Mouse (Mus musculus) limb, embryonic 13.5 days (tissue): ENCODE results near the gene Mrpl12. TPM values are rescaled to one million over a fixed set of nuclear protein-coding genes. Genes with fewer than 3 reads are reported as not detected.

ENCODE experiments used
- ATAC-seq: fragments of 200-750 bp; cut with Nextera tagmentation; 2 replicates; pipeline ENCODE4 v1.8.0; 2017; ENCODE audit warnings: low read depth, moderate number of reproducible peaks, moderate TSS enrichment; ENCODE audit not compliant: low FRiP score
- H3K27ac ChIP-seq: fragments of 300-500 bp; sonication (generic); 2 replicates; pipeline ENCODE4 v1.5.1; 2015; ENCODE audit warnings: inconsistent platforms, mild to moderate bottlenecking, moderate library complexity
- H3K27me3 ChIP-seq: fragments of 300-500 bp; sonication (generic); 2 replicates; pipeline ENCODE4 v1.6.1; 2015; ENCODE audit warnings: mild to moderate bottlenecking, inconsistent platforms
- H3K36me3 ChIP-seq: fragments of 300-500 bp; sonication (generic); 2 replicates; pipeline ENCODE4 v1.6.1; 2015; ENCODE audit warnings: inconsistent platforms, mild to moderate bottlenecking, moderate library complexity
- H3K4me1 ChIP-seq: fragments of 300-500 bp; sonication (generic); 2 replicates; pipeline ENCODE4 v1.6.1; 2015; ENCODE audit warnings: inconsistent platforms
- H3K4me2 ChIP-seq: fragments of 300-500 bp; sonication (generic); replicated peaks from 2 replicates; pipeline ENCODE4 v1.6.1; 2015; ENCODE audit warnings: inconsistent platforms, mild to moderate bottlenecking, moderate library complexity
- H3K4me3 ChIP-seq: fragments of 300-500 bp; sonication (generic); 2 replicates; pipeline ENCODE4 v1.5.1; 2015; ENCODE audit warnings: moderate library complexity, mild to moderate bottlenecking, inconsistent platforms
- H3K9ac ChIP-seq: fragments of 300-500 bp; sonication (generic); 2 replicates; pipeline ENCODE4 v1.6.1; 2015; ENCODE audit warnings: mild to moderate bottlenecking, inconsistent platforms
- H3K9me3 ChIP-seq: fragments of 300-500 bp; sonication (generic); 2 replicates; pipeline ENCODE4 v1.6.1; 2016; ENCODE audit warnings: inconsistent platforms
- WGBS: fragments of 180-500 bp; shearing (Covaris S2); methylation state at CpG from one replicate; pipeline ENCODE4 v1.1.7; 2015; 5-methylcytosine and 5-hydroxymethylcytosine counted together
- polyA plus RNA-seq: library from polyadenylated mRNA; unstranded; fragments of >200 nt; fragmentation: Nextera tagmentation; extraction: Ambion mirVana; gene quantifications from 2 replicates; pipeline ENCODE4 v1.2.1, GENCODE M21; 2015

The Mrpl12 gene
- polyA plus RNA-seq, 1 experiment from 2014 or later: 120 TPM

- peaks cover 83% of the 10 kb centered on the region for H3K27me3 ChIP-seq
- H3K9ac ChIP-seq: 0 out of 2 replicates have a peak overlapping the region, but pooled peaks have one; percentile 72
- H3K27ac ChIP-seq: no peak overlapping the region
- no peaks in the 10 kb centered on the region for H3K9me3 ChIP-seq
- H3K4me3 ChIP-seq: peak overlapping the region; percentile 53
- H3K4me2 ChIP-seq: peak overlapping the region; percentile 91
- peaks cover 23% of the 10 kb centered on the region for H3K4me1 ChIP-seq
- no peak for ATAC-seq
- WGBS: 32% methylated on average over 9 of the region's 9 CpGs
- H3K36me3 ChIP-seq: no peaks in the 10 kb centered on the region
Measured at GRCm38 (mm10) chr11:120531646-120532045, 47.2 kb downstream of the Mrpl12 start.

- Histone ChIP-seq H3K36me3 (no peaks in the 10 kb centered on the region), H3K4me3 (no peak overlapping the region), H3K4me1 (peaks cover 33% of the 10 kb centered on the region), H3K9me3 (no peaks in the 10 kb centered on the region), H3K27ac (no peak overlapping the region), H3K27me3 (peaks cover 66% of the 10 kb centered on the region), H3K9ac (no peak overlapping the region), H3K4me2 (no peak overlapping the region)
- ATAC-seq: no peak
- 84% methylated on average over 8 of the region's 8 CpGs for WGBS
Measured at GRCm38 (mm10) chr11:120534093-120534492, 49.7 kb downstream of the Mrpl12 start.

GRCm38 (mm10) chr11:120535145-120535544 lies 50.7 kb downstream of the Mrpl12 start:
- H3K27ac ChIP-seq: no peak overlapping the region
- peaks cover 40% of the 10 kb centered on the region for H3K4me1 ChIP-seq

GRCm38 (mm10) chr11:120535804-120536203 lies 51.4 kb downstream of the Mrpl12 start:
- H3K27me3 ChIP-seq: peaks cover 49% of the 10 kb centered on the region
- no peaks in the 10 kb centered on the region for H3K36me3 ChIP-seq
- no peaks in the 10 kb centered on the region for H3K9me3 ChIP-seq
- H3K9ac ChIP-seq: no peak overlapping the region
- H3K4me1 ChIP-seq: peaks cover 41% of the 10 kb centered on the region
- no peak for ATAC-seq
- H3K4me3 ChIP-seq: no peak overlapping the region
- 65% methylated on average over 3 of the region's 3 CpGs for WGBS
- no peak overlapping the region for H3K27ac ChIP-seq
- H3K4me2 ChIP-seq: no peak overlapping the region

More at GRCm38 (mm10) chr11:120535145-120535544, 50.7 kb downstream of the Mrpl12 start:
- 75% methylated on average over 3 of the region's 3 CpGs for WGBS
- Histone ChIP-seq H3K9ac (no peak overlapping the region), H3K27me3 (peaks cover 55% of the 10 kb centered on the region), H3K4me2 (no peak overlapping the region), H3K9me3 (no peaks in the 10 kb centered on the region), H3K36me3 (no peaks in the 10 kb centered on the region), H3K4me3 (no peak overlapping the region)
- ATAC-seq: no peak

- H3K9ac ChIP-seq: no peak overlapping the region
- ATAC-seq: no peak
- 80% methylated on average over 3 of the region's 3 CpGs for WGBS
- H3K27me3 ChIP-seq: peaks cover 22% of the 10 kb centered on the region
- peaks cover 28% of the 10 kb centered on the region for H3K4me1 ChIP-seq
- no peak overlapping the region for H3K4me3 ChIP-seq
- H3K27ac ChIP-seq: peak overlapping the region; percentile 67; the same call in 1 of the 2 replicates
- no peak overlapping the region for H3K4me2 ChIP-seq
- H3K36me3 ChIP-seq: peaks cover 21% of the 10 kb centered on the region
- H3K9me3 ChIP-seq: no peaks in the 10 kb centered on the region
Measured at GRCm38 (mm10) chr11:120538485-120538884, 54.1 kb downstream of the Mrpl12 start.

Other genes with a start within 250 kb of the Mrpl12 start
- gene Actg1, start 136.1 kb upstream of the Mrpl12 start, polyA plus RNA-seq: 2,628 and 2,724 TPM in 2 replicates
- 0.52 and 0.61 TPM in 2 replicates for gene Fscn2, start 123.1 kb upstream of the Mrpl12 start, polyA plus RNA-seq
- 37.0 and 38.6 TPM in 2 replicates for gene Faap100, start 105.8 kb upstream of the Mrpl12 start, polyA plus RNA-seq
- gene Nploc4, start 46.9 kb upstream of the Mrpl12 start, polyA plus RNA-seq: 34.3 and 37.6 TPM in 2 replicates
- 0.14 TPM in 1 of 2 replicates, not detected in the other for gene Tspan10, start 42.0 kb upstream of the Mrpl12 start, polyA plus RNA-seq
- 0.38 and 0.39 TPM in 2 replicates for gene Pde6g, start 31.1 kb upstream of the Mrpl12 start, polyA plus RNA-seq
- 12.2 and 12.4 TPM in 2 replicates for gene Oxld1, start 26.5 kb upstream of the Mrpl12 start, polyA plus RNA-seq
- 37.1 and 41.7 TPM in 2 replicates for gene Ccdc137, start 26.5 kb upstream of the Mrpl12 start, polyA plus RNA-seq
- 65.8 and 67.9 TPM in 2 replicates for gene Arl16, start 17.0 kb upstream of the Mrpl12 start, polyA plus RNA-seq
- gene Slc25a10, start 7.2 kb downstream of the Mrpl12 start, polyA plus RNA-seq: 46.8 and 49.0 TPM in 2 replicates
- 6.3 and 7.3 TPM in 2 replicates for gene Gcgr, start 46.1 kb downstream of the Mrpl12 start, polyA plus RNA-seq
- 245 TPM in 2 replicates for gene Mcrip1, start 65.1 kb downstream of the Mrpl12 start, polyA plus RNA-seq
- gene Ppp1r27, start 66.5 kb downstream of the Mrpl12 start, polyA plus RNA-seq: 0.59 and 0.94 TPM in 2 replicates
- 775 and 791 TPM in 2 replicates for gene P4hb, start 88.6 kb downstream of the Mrpl12 start, polyA plus RNA-seq
- gene Arhgdia, start 97.0 kb downstream of the Mrpl12 start, polyA plus RNA-seq: 530 and 555 TPM in 2 replicates
- gene Alyref, start 113.8 kb downstream of the Mrpl12 start, polyA plus RNA-seq: 480 and 508 TPM in 2 replicates
- 217 and 222 TPM in 2 replicates for gene Anapc11, start 113.8 kb downstream of the Mrpl12 start, polyA plus RNA-seq
- 2.3 and 2.8 TPM in 2 replicates for gene Npb, start 123.9 kb downstream of the Mrpl12 start, polyA plus RNA-seq
- 150 and 153 TPM in 2 replicates for gene Pcyt2, start 133.3 kb downstream of the Mrpl12 start, polyA plus RNA-seq
- gene Sirt7, start 140.6 kb downstream of the Mrpl12 start, polyA plus RNA-seq: 25.6 and 28.8 TPM in 2 replicates
- gene Mafg, start 149.0 kb downstream of the Mrpl12 start, polyA plus RNA-seq: 27.0 and 28.9 TPM in 2 replicates
- gene Pycr1, start 159.2 kb downstream of the Mrpl12 start, polyA plus RNA-seq: 43.7 and 45.6 TPM in 2 replicates
- gene Myadml2, start 163.5 kb downstream of the Mrpl12 start, polyA plus RNA-seq: 0.36 and 1.3 TPM in 2 replicates
- gene Notum, start 176.6 kb downstream of the Mrpl12 start, polyA plus RNA-seq: 4.3 and 6.5 TPM in 2 replicates
- gene Aspscr1, start 188.4 kb downstream of the Mrpl12 start, polyA plus RNA-seq: 128 and 129 TPM in 2 replicates
- gene Cenpx, start 229.1 kb downstream of the Mrpl12 start, polyA plus RNA-seq: 139 and 145 TPM in 2 replicates
- 66.2 and 75.4 TPM in 2 replicates for gene Lrrc45, start 229.3 kb downstream of the Mrpl12 start, polyA plus RNA-seq
- gene Rac3, start 236.9 kb downstream of the Mrpl12 start, polyA plus RNA-seq: 66.2 and 70.5 TPM in 2 replicates
- gene Dcxr, start 242.7 kb downstream of the Mrpl12 start, polyA plus RNA-seq: 15.6 and 16.2 TPM in 2 replicates
- 7.7 and 10.1 TPM in 2 replicates for gene Cbr2, start 247.5 kb downstream of the Mrpl12 start, polyA plus RNA-seq